Mouse (Mus musculus) cerebellum, postnatal 36 days (tissue): ENCODE results near the gene Ripor3.

Experiments
- DNase-seq, 2 experiments: peaks; one replicate each; pipeline ENCODE4 v3.0.0; 2021 to 2022; ENCODE audit warnings: mixed read lengths in 2 of 2

Ripor3 gene

DNA sequence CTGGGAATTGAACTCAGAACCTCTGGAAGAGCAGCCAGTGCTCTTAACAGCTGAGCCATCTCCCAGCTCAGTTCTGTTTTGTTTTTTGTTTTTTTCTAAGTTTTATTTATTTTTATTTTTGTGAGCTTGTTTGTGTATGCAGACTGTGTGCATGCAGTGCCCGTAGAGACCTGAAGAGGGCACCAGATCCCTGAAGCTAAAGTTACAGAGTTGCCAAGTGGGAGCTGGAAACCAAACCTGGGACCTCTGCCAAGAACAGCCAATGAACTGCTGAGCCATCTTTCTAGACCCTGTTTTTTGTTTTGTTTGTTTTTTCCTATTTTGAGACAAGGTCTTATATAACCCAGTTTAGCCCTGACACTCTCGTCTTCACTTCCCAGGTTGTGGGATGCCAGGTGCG lies 18.0 kb upstream of the Ripor3 start:
- no peak for DNase-seq

DNA sequence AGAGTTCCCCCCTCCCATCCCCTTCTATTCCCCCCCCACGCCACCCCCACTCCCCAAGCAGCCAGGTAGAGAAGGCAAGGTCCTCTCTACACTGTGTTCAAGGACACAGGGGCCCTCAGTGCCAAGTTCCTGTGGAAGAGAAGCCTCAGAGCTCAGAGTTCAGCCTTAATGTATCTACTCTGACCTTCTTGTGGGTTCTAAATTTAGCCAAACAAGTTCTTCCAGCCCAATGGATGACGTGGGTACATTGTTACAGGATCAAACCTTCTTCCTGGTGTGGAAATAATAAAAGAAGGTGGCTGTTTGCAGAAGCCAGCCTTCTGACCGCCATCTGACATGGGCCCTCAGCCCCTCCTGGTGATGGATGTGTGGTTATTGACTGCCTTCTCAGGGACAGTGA lies 16.0 kb upstream of the Ripor3 start:
- no peak for DNase-seq

DNA sequence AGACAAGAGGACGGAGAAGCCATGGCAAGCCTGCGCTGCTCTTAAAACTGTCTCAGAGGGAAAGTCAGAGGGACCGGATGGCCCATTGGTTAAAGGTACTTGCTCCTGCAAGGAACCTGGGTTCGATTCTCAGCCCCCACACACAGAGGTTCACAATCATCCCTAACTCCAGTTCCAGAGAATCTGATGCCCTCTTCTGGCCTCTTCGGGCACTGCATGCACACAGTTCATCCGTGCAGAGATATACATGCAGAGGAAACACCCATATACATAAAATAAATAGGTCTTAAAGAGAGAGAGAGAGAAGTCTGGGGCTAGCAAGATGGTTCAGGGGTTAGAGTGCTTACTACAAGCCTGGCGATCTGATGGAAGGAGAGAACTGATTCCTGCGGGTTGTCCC lies 15.5 kb upstream of the Ripor3 start:
- no peak for DNase-seq

DNA sequence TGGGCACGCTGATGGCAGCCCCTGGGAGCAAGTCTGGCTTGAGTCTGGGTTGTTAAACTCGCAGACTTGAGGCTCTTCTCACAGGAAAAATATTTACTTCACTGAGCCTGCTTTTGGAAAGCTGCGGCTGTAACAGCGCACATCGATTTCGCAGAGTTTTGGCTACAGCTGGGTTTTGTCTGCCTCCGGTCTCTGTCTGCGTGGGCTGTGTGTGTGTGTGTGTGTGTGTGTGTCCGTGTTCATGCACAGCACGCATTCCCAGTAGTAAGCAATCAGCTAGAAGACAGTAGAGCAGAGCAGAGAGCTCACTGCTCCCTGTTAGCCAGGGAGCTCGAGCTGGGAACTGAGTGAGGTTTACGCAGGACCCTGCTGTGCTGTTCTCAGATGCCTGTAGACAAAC lies 14.8 kb upstream of the Ripor3 start:
- DNase-seq = no peak

DNA sequence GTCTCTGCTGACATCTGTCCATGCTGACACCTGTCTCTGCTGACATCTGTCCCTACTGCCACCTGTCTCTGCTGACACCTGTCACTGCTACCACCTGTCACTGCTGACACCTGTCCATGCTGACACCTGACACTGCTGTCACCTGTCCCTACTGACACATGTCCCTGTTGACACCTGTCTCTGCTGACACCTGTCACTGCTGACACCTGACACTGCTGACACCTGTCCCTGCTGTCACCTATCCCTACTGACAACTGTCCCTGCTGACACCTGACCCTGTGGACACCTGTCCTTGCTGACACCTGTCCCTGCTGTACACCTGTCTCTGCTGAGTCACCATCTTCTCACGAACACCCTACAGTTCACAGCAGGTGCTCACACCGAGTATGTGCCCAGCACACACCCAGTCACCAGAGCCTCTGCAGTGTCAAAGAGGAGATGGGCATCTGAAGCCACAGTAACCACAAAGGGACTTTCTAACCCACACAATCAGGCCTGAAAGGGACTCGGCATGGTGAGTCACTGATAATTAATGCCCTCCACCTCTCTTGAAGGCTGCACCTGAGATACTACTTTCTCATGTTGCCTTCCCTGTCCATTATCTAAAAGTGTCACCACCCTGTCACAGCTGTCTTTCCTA lies 13.5 kb upstream of the Ripor3 start:
- no peak for DNase-seq

DNA sequence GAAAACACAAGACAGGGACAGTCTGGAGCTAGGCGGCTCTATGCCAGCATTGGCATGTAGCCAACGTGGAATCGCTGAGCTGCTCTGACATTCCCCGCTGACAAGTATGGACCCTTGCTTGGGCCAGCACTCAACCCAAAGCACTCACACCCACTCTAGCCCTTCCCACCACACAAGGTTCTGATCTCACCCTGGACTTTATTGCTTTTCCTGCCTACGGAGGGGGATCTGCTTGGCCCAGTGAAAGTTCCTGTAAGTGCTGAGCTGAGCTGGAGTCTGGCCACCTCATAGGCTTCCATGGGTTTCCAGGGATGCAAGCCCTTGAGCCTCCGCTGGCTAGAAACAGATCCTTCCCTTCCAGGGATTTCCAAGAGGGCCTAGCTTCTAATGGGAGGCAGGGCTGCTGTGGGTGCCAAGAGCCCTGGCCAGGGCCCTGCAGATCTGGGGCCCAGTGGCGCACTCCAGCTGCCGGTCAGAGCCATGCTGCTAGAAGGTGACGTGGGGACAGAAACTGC lies 8.8 kb upstream of the Ripor3 start:
- peak; percentile 31 to 42 for DNase-seq

DNA sequence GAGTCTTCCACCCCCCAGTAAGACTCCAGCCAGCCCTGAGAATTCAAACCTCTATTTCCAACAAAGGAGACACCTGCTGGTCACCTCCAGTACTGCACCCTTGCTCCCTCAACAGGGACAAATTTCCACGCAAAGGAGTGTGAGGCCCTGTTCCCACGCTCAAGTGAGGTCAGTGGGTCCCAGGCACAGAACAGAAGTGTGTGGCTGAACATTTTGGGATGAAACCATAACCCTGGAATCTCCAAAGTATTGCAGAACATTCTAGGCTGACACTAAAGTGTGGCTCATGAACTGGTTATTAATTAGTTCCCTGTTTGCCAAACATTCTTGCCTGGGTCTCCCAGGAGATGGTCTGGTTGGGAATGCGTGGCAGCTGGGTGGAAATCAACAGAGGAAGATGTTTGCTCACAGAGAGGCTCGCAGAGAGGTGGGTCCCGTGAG lies 6.6 kb upstream of the Ripor3 start:
- peak; percentile 71 to 77 for DNase-seq

DNA sequence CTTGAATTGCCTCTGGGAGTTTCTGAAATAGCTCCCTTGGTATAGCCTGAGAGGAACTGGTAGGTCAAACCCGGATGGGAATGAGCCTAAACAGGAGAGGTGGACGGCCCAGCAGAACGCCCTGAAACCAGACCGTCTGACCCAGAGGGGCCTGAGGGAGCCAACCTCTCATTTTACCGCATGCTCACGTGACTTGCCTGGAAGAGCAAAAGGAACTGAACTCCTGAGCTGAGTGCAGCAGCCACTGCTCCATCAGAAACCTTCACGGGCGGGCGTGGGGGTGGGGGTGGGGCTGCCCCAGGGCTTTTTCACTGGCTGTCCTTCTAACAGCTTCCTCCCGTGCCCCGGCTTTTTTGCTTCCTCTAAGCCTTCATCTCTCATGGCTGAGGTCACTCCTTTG lies 475 bp upstream of the Ripor3 start:
- DNase-seq = no peak

DNA sequence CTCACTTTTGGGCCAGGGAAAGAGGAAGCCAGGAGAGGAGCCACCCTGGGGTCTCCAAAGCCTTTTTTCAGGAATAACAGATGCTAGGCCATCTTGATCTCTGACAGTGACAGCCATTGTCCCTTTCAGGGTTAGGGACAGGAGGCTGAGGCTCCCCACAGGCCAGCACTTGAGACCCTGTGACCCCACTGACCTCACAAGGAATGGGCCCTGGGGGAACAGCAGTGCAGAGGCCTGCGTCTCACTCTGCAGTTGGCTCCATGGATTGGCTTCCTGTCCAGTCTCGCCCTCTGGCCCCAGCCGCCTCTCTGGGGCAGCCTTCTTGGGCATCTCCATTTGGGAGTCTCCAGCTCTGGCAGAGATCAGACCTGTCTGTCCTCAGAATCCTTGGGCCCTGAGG lies 2.3 kb downstream of the Ripor3 start:
- no peak for DNase-seq

DNA sequence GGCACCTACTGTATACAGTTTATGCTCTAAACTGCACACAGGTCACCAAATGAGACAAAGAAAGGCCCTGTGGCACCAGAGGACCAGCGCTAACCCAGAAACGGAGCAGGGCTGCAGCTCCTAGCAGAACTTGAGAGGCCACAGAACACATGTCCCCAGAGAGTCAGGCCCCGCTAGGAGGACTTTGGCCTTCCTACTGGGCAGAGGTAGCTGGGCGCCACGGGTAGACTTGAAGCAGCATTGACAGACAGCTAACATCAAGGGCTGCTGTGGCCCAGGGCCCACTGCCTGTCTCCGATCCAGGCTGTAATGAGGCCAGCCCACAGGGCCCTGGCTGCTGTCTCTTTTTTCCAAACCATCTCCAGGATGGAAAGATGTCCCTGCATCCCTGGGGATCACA lies 3.9 kb downstream of the Ripor3 start:
- no peak for DNase-seq

DNA sequence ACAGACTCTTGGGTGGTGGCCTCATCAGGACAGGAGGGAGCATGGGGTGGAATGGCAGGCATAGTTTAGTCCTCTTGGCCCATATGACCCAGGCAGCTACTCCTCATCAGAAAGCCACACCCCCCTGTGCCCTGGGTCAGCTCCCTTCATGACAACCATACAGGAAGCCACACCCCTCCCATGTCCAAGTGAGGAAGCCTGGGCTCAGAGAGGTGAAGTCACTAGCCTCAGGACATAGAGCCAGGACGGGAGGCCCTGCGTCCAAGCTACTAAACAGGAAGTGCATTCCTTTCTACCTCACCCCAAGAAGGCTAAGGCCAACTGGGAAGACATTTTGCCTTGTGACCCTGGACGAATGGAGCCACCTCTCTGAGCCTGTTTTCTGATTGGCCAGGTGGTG lies 4.8 kb downstream of the Ripor3 start:
- no peak for DNase-seq

DNA sequence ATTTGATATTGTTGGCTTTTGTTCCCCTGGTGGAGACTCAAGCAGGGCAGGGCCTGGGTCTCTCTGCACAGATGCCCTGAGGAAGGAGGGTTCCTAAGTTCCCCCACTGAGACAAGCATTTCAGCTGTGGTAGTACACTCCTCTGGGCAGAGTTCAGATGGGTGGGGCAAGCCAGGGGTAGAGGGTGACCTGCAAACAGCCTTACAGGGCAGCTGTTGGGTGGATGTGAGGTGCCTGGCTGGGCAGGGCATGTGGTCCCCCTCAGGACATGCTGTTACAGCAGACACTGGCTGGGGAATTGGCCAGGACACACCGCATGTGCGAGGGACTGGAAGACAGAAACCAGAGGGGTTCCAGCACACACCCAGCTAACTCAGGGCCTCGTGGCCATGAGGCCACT lies 5.4 kb downstream of the Ripor3 start:
- no peak for DNase-seq

DNA sequence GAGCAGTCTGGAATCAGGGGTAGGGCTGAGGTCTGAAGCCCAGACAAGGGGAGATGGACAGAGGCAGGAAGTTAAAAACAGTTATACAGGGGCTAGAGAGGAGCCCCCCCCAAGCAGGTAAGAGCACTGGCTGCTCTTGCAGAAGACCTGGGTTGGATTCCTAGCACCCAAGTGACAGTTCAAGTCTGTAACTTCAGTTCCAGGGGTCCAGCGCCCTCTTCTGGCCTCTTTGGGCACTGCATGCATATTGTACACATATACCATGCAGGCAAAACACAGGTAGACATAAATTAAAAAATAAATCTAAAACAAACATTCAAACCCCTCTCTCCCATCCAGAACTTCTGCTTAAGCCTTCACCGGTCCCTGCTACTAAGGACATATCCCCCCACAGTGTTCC lies 6.0 kb downstream of the Ripor3 start:
- DNase-seq = no peak

DNA sequence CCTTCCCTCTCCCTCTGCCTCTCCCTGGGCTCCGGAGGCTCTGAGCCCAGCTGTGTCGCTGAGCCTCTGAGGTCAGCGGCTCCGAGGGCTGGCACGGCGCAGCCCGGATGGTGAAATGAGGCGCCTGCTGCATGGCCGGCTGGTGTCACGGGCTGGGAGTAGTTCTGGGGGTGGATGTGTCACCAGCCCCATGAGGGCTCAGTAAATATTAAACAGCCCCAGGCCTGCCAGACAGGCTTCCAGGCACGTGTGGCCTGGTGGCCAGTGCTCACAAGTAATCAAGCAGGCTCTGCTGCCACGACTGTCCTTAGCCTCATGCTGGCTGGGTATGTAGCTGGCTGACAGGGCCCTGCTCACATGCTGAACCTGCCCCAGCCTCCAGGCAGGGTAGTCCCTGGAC lies 7.0 kb downstream of the Ripor3 start:
- no peak for DNase-seq

DNA sequence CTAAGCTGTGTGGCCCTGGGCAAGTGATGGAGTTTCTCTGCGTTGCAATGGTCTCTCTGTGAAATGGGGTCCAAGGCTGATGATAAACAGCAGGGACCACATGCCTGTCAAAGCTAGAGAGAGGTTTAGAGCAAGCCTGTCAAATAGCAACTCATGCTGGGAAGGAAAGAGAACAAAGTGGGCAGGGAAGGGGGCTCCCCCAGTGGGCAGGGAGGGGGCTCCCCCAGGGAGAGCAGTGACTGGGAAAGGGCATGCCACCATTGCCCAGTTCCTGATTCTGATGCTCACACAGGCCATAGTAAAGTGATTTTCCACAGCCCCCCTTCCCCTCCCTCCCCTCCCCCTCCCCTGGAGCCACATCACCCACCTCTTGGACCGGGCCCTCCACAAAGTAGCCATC lies 7.5 kb downstream of the Ripor3 start:
- DNase-seq = no peak

DNA sequence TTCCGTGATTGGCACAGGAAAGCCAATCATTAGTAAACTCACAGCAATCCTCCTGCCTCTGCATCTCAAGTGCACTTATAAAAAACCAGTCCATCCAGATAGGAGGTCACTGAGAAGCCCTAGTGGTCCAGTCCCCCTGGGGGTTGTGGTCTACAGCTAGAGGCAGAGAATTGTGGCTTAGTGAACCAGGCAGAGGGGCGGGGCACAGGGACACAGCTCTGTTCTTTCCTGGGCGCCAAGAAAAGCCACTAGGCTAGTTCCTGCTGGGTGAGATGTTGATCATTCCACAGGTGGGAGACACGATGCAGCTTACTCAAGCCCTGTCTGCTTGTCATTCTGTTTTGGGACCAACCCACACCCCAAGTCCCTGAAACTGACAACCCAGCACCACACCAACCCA lies 8.2 kb downstream of the Ripor3 start:
- DNase-seq = no peak

DNA sequence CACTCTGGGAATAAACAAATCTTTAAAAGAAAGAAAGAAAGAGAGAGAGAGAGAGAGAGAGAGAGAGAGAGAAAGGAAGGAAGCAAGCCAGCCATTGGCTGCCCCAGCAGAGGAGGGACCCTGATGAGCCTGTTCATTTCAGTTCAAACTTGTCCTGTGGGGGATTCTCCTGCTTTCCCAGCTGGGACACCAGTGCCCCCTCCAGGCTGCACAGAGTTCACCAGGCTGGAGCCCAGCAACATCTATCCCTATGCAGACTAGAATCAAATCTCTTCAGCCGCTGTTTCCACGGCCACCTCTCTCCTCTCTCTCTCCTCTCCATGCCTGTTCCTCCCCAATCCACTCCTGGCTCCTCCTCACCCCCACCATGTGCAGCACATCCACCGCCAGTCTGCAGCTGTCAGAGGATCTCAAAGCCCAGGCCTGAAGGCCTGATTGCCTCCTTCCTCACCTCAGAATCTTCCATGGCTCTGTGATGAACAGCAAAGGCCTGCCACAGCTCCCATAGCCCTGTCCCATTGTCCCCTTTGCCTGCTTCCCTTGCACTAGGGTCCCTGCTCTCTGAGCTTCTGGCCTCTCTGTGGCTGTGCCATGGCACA lies 11.2 kb downstream of the Ripor3 start:
- no peak for DNase-seq

DNA sequence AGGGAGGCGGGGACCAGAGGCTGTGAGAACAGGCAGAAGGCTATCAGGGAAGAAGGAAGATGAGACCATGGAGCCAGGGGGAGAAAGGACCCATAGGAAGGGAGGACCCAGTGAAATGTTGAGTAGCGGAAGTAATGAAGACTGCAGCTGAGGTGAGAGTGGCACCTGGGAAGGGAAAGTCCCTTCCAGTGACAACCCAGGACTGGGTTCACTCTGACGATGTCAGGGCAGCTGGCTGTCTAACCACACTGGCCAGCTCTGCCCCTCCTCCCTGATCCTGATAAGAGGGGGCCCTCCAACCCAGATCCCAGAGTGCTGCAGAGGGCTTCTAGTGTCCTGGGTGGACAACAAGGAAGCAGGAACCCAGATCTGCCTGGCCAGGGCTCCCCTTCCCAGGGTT lies 12.9 kb downstream of the Ripor3 start:
- DNase-seq = no peak

DNA sequence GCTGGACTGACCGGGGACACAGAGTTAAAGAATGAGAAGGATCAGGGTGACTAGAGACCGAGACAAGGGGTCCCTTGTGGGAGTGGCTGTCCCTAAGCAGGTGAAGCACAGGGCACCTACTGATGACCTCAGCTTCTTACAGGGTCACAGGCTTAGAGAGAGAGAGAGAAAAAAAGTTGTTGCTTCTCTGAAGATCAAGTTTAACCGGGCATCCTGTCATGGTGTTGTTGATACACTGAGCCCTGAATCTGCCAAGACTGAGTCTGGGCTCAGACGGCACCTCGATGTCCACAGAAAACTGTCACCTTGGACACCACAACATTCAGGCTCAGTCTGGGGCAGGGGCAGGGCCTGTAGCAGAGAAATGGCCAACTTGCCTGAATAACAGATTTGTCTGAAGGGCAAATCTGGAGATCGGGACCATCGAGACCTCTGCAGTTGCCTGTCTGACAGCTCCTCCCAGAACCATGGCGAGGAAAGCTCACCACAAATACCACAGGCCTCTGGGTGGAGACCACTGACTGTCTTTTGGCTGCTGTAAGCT lies 13.7 kb downstream of the Ripor3 start:
- no peak for DNase-seq

DNA sequence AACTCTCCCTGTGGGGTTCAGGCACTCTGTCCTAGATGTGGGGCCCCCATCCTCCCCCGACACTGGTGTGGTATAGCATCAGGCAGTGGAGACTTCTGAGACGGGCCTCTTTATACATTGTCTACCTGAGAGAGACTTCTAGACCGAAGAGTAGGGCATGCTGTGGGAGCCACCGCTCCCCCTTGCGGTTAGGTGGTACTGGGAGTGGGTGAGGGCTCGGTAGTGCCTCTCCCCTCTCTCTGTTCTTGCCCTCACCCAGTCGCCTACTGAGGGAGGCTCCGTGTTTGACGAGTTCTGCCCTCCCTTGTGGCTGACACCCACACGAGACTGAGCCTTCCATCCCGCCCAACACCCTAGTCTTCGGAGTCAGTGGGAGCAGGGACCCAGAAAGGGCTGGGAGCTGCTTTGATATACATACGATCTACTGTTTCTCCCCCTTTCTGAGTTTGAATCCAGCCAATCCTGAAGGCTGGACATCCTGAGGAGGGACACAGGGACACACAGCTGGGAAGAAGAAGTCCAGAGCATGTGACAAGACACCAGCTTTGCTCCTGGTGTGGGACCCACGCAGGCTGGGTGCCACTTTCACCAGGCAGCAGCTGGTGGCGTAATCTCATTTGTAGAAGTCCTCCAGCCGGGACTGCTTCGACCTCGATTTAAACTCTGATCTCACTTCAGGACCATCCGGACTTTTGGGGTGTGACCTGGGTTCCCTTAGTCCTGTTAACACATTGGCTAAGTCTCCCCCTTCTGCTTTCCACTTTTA lies 14.4 kb downstream of the Ripor3 start:
- DNase-seq = no peak

DNA sequence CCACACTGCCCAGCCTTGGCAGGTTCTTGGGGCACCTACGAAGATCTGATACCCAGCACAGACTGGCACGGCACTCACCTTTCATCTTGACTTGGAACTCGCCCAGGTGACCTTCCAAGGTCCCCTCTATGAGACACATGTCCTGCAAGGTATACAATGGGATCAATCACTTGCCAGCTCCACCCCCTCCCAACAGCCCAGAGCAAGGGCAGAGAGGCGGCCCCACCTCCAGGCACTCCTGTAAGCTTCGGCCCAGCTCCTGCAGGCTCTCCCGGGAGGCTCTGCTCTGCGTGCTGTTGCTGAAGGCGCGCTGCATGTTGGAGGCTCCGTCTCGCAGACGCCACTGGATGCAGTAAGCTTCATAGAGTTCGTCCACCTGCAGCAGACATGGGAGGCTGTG lies 17.2 kb downstream of the Ripor3 start:
- DNase-seq = no peak

DNA sequence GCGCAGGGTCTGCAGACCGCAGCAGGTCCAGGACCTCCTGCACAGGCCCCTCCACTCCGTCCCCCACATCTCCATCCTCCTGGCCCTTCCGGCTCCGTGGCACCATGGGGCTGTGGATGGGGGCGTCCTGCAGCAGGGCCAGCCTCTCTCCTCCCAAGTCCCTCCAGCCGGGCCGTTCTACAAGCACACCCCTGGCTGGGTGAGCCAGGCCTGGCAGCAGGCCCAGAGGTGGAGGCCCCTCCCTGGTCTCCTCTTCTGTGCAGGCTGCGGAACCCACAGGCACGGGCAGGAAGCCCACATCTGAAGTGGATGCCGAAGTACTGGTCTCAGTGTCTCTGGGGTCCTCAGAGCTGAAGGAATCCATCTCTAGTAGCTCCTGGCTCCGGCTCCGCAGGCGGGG lies 21.1 kb downstream of the Ripor3 start:
- no peak for DNase-seq

DNA sequence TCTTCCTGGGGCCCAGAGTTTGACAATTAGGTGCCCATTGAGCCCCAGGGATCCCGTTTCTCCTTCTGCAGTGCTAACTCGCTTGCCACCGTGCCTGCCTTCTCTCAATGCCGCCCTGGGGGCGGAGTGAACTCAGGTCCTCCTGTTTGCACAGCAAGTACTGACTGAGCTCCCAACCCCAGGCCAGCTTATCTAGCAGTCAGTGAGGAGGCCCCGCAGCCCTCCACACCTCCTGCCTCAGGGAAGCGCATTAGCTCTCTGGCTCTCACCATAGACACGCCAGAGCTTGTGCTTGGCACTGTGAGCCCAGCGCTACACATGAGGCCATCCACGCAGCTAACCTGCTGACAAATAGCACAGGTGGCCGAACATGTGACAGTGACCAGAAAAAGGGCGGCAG lies 22.8 kb downstream of the Ripor3 start:
- no peak for DNase-seq

DNA sequence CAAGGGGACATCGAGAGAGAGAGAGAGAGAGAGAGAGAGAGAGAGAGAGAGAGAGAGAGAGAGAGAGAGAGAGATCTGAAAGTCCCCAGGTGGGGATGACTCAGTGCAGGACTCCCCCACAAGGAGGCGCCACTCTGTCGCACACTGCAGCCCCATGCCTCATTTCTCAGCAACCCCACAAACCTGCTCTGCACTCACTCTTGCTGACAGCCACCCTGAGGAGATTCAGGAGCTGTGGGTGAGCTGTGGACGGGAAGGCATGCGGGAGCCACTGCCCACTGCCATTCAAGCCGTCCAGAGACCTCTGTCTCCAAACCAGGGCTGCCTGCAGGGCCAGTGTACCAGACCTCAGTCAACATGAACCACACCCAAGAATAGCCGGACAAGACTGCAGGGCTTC lies 23.7 kb downstream of the Ripor3 start:
- DNase-seq = no peak
